ENCODE assay signal across 9 mouse cellular contexts in genomic region chr7:75998853-75999252, GRCm38 (mm10).
DNase-seq lines count a peak whose midpoint lies in the region; ATAC-seq lines count a peak whose summit lies in the region.
"Had no signal": no experiment of that assay in that cellular context is flagged by ENCODE, and none has a peak within 500 bp of the region (broad histone marks: within the 10 kb centered on the region; RNA-seq: fewer than 3 reads in every experiment).

No protein-coding gene starts in this region.

- DNase-seq in layer of hippocampus, adult 11-12 months (ENCODE audit: low spot score), result peak; percentile 11
- no peak for DNase-seq in layer of hippocampus, adult 9-10 months (ENCODE audit: low spot score)
- peak; percentile 29 to 37 for DNase-seq in layer of hippocampus, adult 8-10 months (ENCODE audit: low spot score in 2 of 2)
- DNase-seq in right cerebral cortex, postnatal 10 days (ENCODE audit: low spot score in 2 of 2), result peak; percentile 63 to 64
- DNase-seq in thymus, postnatal 0 days (ENCODE audit: low spot score), result no peak
- no peak for DNase-seq in thymus, postnatal 36 days
- no peak for DNase-seq in ovary, postnatal 36 days (ENCODE audit: low spot score)

- H3K4me3 ChIP-seq in forebrain, embryonic 13.5 days, result no peak overlapping the region
- H3K4me3 ChIP-seq: liver, embryonic 15.5 days had no signal

- no peaks in the 10 kb centered on the region for H3K36me3 ChIP-seq in forebrain, embryonic 13.5 days (ENCODE audit: poor library complexity, severe bottlenecking)
- H3K36me3 ChIP-seq: liver, embryonic 15.5 days had no signal

- WGBS in forebrain, embryonic 13.5 days, result 6% methylated on average over 5 of the region's 5 CpGs

- H3K9ac ChIP-seq in forebrain, embryonic 13.5 days, result no peak overlapping the region; the same call in 1 of the 2 replicates
- H3K9ac ChIP-seq: liver, embryonic 15.5 days had no signal

- no peaks in the 10 kb centered on the region for H3K9me3 ChIP-seq in forebrain, embryonic 13.5 days (replicated peaks)
- H3K9me3 ChIP-seq: liver, embryonic 15.5 days had no signal

- peaks cover 14% of the 10 kb centered on the region for H3K4me1 ChIP-seq in forebrain, embryonic 13.5 days
- H3K4me1 ChIP-seq: liver, embryonic 15.5 days had no signal

- no peaks in the 10 kb centered on the region for H3K27me3 ChIP-seq in forebrain, embryonic 13.5 days
- H3K27me3 ChIP-seq: liver, embryonic 15.5 days had no signal

- no peak overlapping the region; the same call in 1 of the 2 replicates for H3K4me2 ChIP-seq in forebrain, embryonic 13.5 days
- H3K4me2 ChIP-seq: liver, embryonic 15.5 days had no signal

- peak overlapping the region; percentile 66 for H3K27ac ChIP-seq in forebrain, embryonic 13.5 days
- H3K27ac ChIP-seq: liver, embryonic 15.5 days had no signal

- peak; percentile 95 for ATAC-seq in forebrain, embryonic 13.5 days

Comparison
In these comparisons a context has a peak if more than half of its experiments do, and no peak if none do; other contexts are left out.
1. DNase-seq: peak in layer of hippocampus, adult 11-12 months (single experiment), layer of hippocampus, adult 8-10 months (2 of 2) and right cerebral cortex, postnatal 10 days (2 of 2); none in layer of hippocampus, adult 9-10 months (single experiment), thymus, postnatal 0 days (single experiment), thymus, postnatal 36 days (0 of 2) and ovary, postnatal 36 days (single experiment).